23 mouse cellular contexts compared by ENCODE assay signal in genomic region chr8:113066170-113066708, GRCm38 (mm10).
A peak's percentile ranks its signal among the peaks of the same experiment; 100 is the strongest.
DNase-seq lines count a peak whose midpoint lies in the region; ATAC-seq and TF ChIP-seq lines count a peak whose summit lies in the region.
"Had no signal": no experiment of that assay in that cellular context is flagged by ENCODE, and none has a peak within 500 bp of the region (broad histone marks: within the 10 kb centered on the region; RNA-seq: fewer than 3 reads in every experiment).

No protein-coding gene starts in this region.

- H3K9me3 ChIP-seq in forebrain, embryonic 11.5 days (ENCODE audit: control insufficient read depth, low read length): no peaks in the 10 kb centered on the region; the same call in 1 of the 2 replicates
- no peaks in the 10 kb centered on the region for H3K9me3 ChIP-seq in forebrain, embryonic 10.5 days
- H3K9me3 ChIP-seq in kidney, embryonic 14.5 days (ENCODE audit: control insufficient read depth, low read length): no peaks in the 10 kb centered on the region
- no peaks in the 10 kb centered on the region for H3K9me3 ChIP-seq in neural tube, embryonic 15.5 days (replicated peaks)
- H3K9me3 ChIP-seq: embryonic facial prominence, embryonic 13.5 days; limb, embryonic 15.5 days; liver, embryonic 15.5 days had no signal

- no peaks in the 10 kb centered on the region for H3K36me3 ChIP-seq in forebrain, embryonic 11.5 days (ENCODE audit: control insufficient read depth, insufficient read depth, low read length)
- no peaks in the 10 kb centered on the region for H3K36me3 ChIP-seq in forebrain, embryonic 10.5 days (replicated peaks)
- H3K36me3 ChIP-seq in kidney, embryonic 14.5 days (ENCODE audit: control insufficient read depth, insufficient read depth, low read length): no peaks in the 10 kb centered on the region
- H3K36me3 ChIP-seq in neural tube, embryonic 15.5 days: no peaks in the 10 kb centered on the region
- H3K36me3 ChIP-seq: embryonic facial prominence, embryonic 13.5 days; limb, embryonic 15.5 days; liver, embryonic 15.5 days had no signal

- no peak for TF ChIP-seq CTCF in brain, embryonic 14.5 days (IDR thresholded peaks at IDR 0.05; ENCODE audit: borderline replicate concordance, extremely low read depth, insufficient read depth, insufficient read length)

- ATAC-seq in forebrain, embryonic 11.5 days (replicated peaks; ENCODE audit: low FRiP score): 0 out of 2 replicates have a peak, but pooled peaks have one; percentile 36
- no peak for ATAC-seq in kidney, embryonic 14.5 days (ENCODE audit: low FRiP score, low TSS enrichment)
- no peak for ATAC-seq in neural tube, embryonic 15.5 days (ENCODE audit: low FRiP score)
- ATAC-seq: inflammation-experienced regulatory T-cells, adult 6 months; lung, postnatal 0 days had no signal

- DNase-seq in forebrain, embryonic 11.5 days (ENCODE audit: low spot score): no peak
- no peak for DNase-seq in forebrain, embryonic 10.5 days (ENCODE audit: extremely low spot score, low spot score)
- peak; percentile 25 for DNase-seq in kidney, adult 9 months
- DNase-seq in Muller cell, postnatal 12 days (ENCODE audit: inconsistent ontology term): peak; percentile 80
- peak; percentile 90 for DNase-seq in brain, embryonic 14.5 days (ENCODE audit: low read depth)
- no peak for DNase-seq in adrenal gland, adult 18-20 months (ENCODE audit: low spot score in 2 of 2)
- DNase-seq: adrenal gland, adult 2 months; B cell, adult 2 months; gastrocnemius, postnatal 25 days; heart, adult 2 months; heart, postnatal 36 days; layer of hippocampus, postnatal 36 days; right cerebral cortex, postnatal 25 days; thymus, postnatal 36 days had no signal

- H3K4me1 ChIP-seq in forebrain, embryonic 11.5 days (replicated peaks; ENCODE audit: control insufficient read depth, insufficient read depth, low read length): no peaks in the 10 kb centered on the region
- H3K4me1 ChIP-seq in forebrain, embryonic 10.5 days: peaks cover 10% of the 10 kb centered on the region
- H3K4me1 ChIP-seq in kidney, embryonic 14.5 days (ENCODE audit: control insufficient read depth, insufficient read depth, low read length): no peaks in the 10 kb centered on the region
- no peaks in the 10 kb centered on the region for H3K4me1 ChIP-seq in neural tube, embryonic 15.5 days
- H3K4me1 ChIP-seq: embryonic facial prominence, embryonic 13.5 days; limb, embryonic 15.5 days; liver, embryonic 15.5 days had no signal

- no peak for TF ChIP-seq POLR2A in brain, embryonic 14.5 days (IDR thresholded peaks at IDR 0.05; ENCODE audit: borderline replicate concordance, extremely low read depth, insufficient read depth, insufficient read length, poor library complexity, severe bottlenecking)

- H3K27me3 ChIP-seq in forebrain, embryonic 11.5 days (ENCODE audit: control insufficient read depth, insufficient read depth, low read length): no peaks in the 10 kb centered on the region
- no peaks in the 10 kb centered on the region for H3K27me3 ChIP-seq in forebrain, embryonic 10.5 days (ENCODE audit: poor library complexity, severe bottlenecking)
- no peaks in the 10 kb centered on the region for H3K27me3 ChIP-seq in kidney, embryonic 14.5 days (ENCODE audit: control insufficient read depth, insufficient read depth, low read length)
- no peaks in the 10 kb centered on the region for H3K27me3 ChIP-seq in neural tube, embryonic 15.5 days (replicated peaks)
- H3K27me3 ChIP-seq: embryonic facial prominence, embryonic 13.5 days; limb, embryonic 15.5 days; liver, embryonic 15.5 days had no signal

- WGBS in forebrain, embryonic 11.5 days: 56% methylated on average over 6 of the region's 6 CpGs
- WGBS in forebrain, embryonic 10.5 days: 71% methylated on average over 6 of the region's 6 CpGs
- WGBS in kidney, embryonic 14.5 days: 69% methylated on average over 6 of the region's 6 CpGs
- WGBS in neural tube, embryonic 15.5 days: 57% methylated on average over 6 of the region's 6 CpGs

- H3K27ac ChIP-seq in forebrain, embryonic 11.5 days (ENCODE audit: low read depth, low read length): no peak overlapping the region
- no peak overlapping the region for H3K27ac ChIP-seq in forebrain, embryonic 10.5 days
- no peak overlapping the region for H3K27ac ChIP-seq in kidney, embryonic 14.5 days (ENCODE audit: low read depth, low read length)
- H3K27ac ChIP-seq in neural tube, embryonic 15.5 days (replicated peaks): no peak overlapping the region
- H3K27ac ChIP-seq: embryonic facial prominence, embryonic 13.5 days; heart, adult 2 months; limb, embryonic 15.5 days; liver, embryonic 15.5 days had no signal

- H3K4me2 ChIP-seq in forebrain, embryonic 11.5 days (ENCODE audit: low read depth, low read length, severe bottlenecking): no peak overlapping the region
- H3K4me2 ChIP-seq in kidney, embryonic 14.5 days (replicated peaks; ENCODE audit: low read depth, low read length): no peak overlapping the region
- no peak overlapping the region for H3K4me2 ChIP-seq in neural tube, embryonic 15.5 days
- H3K4me2 ChIP-seq: embryonic facial prominence, embryonic 13.5 days; limb, embryonic 15.5 days; liver, embryonic 15.5 days; midbrain, embryonic 11.5 days had no signal

- no peak overlapping the region for H3K4me3 ChIP-seq in forebrain, embryonic 11.5 days (ENCODE audit: low read depth, low read length)
- H3K4me3 ChIP-seq in forebrain, embryonic 10.5 days: no peak overlapping the region
- H3K4me3 ChIP-seq in kidney, embryonic 14.5 days (ENCODE audit: low read length): no peak overlapping the region
- no peak overlapping the region for H3K4me3 ChIP-seq in neural tube, embryonic 15.5 days (replicated peaks)
- H3K4me3 ChIP-seq: embryonic facial prominence, embryonic 13.5 days; heart, adult 2 months; limb, embryonic 15.5 days; liver, embryonic 15.5 days; myocyte had no signal

- no peak overlapping the region for H3K9ac ChIP-seq in forebrain, embryonic 11.5 days (ENCODE audit: low read length)
- H3K9ac ChIP-seq in kidney, embryonic 14.5 days (ENCODE audit: low read depth, low read length): no peak overlapping the region
- no peak overlapping the region for H3K9ac ChIP-seq in neural tube, embryonic 15.5 days (replicated peaks)
- H3K9ac ChIP-seq: embryonic facial prominence, embryonic 13.5 days; limb, embryonic 15.5 days; liver, embryonic 15.5 days had no signal

Comparison
In these comparisons a context has a peak if more than half of its experiments do, and no peak if none do; other contexts are left out.
1. DNase-seq: peak in kidney, adult 9 months (single experiment), Muller cell, postnatal 12 days (single experiment) and brain, embryonic 14.5 days (single experiment); none in forebrain, embryonic 11.5 days (single experiment), forebrain, embryonic 10.5 days (single experiment) and adrenal gland, adult 18-20 months (0 of 2).